Mouse (Mus musculus) retina, postnatal 1 day (tissue): ENCODE results near the gene Tmem80.

Experiments used
- DNase-seq: peaks from one replicate; pipeline ENCODE4 v3.0.0-alpha.2; 2012

Gene Tmem80

GRCm38 (mm10) chr7:141326546-141327446 is 743 bp upstream of the Tmem80 start:
- no peak for DNase-seq

DNA sequence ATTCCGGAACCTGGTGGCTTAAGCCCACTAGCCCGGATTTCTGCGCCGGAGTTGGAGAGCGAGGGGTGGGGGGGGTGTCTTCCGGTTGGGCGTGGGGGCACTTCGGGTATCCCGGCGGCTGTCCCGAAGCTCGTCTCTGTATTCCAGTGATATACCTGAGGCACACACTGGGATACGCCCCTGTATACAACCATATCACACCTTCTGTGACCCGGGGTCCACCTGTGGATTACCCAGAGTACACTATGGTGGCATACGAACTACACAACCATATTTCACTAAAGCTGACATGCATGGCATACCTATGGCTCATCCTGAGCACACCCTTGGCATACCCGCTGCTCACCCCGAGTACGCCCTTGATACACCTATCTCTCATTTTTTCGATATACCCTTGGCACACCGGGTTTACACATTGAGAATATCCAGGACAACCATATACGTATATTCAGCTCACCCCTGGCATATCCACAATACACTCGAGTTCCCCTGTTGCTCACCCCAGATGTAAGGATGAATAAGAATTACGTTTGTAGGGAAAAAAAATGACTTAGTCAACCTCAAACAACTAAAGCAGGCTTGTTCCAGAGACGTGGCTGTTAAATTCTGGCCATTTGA is 943 bp downstream of the Tmem80 start:
- DNase-seq: no peak

DNA sequence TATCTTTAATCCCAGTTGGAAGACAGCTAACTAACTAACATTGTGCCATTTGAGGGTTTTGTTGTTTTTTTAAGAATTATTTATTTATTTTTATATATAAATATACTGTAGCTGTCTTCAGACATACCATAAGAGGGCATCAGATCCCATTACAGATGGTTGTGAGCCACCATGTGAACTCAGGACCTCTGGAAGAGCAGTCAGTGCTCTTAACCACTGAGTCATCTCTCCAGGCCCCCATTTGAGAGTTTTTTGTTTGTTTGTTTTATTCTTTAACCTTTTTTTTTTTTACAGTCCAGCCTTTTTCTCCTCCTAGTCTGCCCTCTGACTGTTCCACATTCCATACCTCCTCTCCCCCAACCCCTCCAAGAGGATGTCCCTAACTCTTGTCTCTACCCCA is 3.2 kb downstream of the Tmem80 start:
- no peak for DNase-seq

- DNase-seq: no peak
Measured at GRCm38 (mm10) chr7:141331990-141332389, 4.5 kb downstream of the Tmem80 start.

- no peak for DNase-seq
Measured at GRCm38 (mm10) chr7:141335044-141335579, 7.6 kb downstream of the Tmem80 start.

DNA sequence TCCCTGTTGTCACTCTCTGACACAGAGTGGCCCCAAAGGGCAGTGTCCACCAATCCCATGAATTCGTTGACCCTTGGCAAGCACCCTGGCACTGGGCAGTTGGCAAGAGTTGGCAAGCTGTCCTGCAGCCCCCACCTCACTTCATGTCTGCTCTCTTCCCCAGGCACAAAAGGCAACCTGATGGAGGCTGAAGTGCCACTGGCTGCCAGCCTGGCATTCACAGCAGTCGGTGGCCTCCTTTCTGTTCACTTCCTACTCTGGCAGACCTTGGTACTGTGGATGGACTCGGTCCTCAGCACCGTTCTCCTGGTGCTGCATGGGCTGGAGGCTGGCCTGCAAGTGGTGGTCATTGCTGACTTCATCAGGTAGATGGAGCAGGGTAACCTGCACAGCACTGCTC is 8.1 kb downstream of the Tmem80 start:
- no peak for DNase-seq

- no peak for DNase-seq
Measured at GRCm38 (mm10) chr7:141336296-141336695, 8.8 kb downstream of the Tmem80 start.

GRCm38 (mm10) chr7:141337716-141338416 is 10.3 kb downstream of the Tmem80 start:
- no peak for DNase-seq

DNA sequence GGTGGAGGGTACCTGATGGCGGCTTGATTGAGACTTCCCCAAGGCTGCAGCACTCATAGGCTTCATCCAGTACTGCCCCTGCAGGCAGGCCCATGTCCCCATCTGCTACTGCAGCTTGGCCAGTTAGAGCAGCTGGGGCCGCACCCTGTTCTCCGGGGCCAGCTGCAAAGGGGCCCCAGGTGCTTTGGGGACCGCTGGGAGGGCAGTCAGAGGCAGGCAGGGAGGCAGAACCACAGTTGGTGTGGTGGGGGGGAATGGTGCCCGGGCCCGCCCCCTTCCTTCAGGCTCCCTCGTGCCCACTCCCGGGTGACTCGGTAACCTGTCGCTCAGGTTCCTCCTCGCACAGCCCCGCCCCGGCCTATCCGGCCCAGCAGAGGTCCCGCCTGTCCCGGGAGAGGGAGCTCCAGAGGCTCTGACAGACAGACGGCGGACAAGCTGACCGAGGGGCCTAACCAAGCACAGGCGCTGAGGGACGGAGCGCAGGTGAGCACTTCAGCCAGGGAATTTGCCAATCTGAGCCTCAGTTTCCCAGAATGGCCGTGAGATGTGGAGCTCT is 11.1 kb downstream of the Tmem80 start, which contains the start of gene Eps8l2:
Gene Eps8l2 (plus strand): TSS at position 305 of the 556 bp plus-strand sequence.
- DNase-seq: peak; percentile 27

GRCm38 (mm10) chr7:141339215-141339920 is 11.8 kb downstream of the Tmem80 start:
- DNase-seq: no peak

DNA sequence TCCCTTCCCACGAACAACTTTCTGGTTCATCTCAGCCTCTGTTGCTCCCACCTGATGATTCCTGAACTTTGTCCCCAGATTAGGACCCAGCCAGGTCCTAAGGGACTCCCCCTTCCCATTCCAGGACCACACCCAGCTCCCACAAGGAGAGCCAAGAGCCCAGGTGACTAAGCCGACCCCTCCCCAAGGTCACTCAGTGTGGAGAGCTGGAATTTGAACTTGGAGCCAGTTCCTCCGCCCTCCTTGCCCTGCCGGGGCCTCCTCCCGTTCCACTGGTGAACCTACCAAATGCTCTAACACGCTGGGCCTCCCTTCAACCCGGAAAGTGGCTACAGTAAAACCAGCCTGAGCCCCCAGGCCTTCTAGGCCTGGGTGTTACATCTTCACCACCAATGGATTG is 12.5 kb downstream of the Tmem80 start:
- DNase-seq: no peak

DNA sequence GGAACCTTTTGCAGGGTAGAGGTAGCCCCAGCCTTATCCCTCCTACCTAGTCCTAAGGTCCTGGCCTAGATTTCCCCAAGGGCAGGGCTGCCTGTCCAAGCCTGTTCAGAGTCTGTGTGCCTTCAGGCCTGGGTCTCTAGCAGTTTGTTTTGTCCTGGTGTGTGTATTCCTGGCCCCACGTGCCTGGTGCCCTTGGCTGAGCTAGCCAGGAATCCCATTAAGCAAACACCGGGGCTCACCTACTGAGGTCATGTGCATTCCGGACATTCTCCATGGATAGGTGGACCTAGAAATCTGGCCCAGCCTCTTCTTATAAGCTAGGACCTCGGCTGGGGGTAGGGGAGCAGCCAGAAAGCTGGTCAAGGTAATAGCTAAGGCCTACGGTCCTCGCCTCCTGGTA is 12.9 kb downstream of the Tmem80 start:
- no peak for DNase-seq

DNA sequence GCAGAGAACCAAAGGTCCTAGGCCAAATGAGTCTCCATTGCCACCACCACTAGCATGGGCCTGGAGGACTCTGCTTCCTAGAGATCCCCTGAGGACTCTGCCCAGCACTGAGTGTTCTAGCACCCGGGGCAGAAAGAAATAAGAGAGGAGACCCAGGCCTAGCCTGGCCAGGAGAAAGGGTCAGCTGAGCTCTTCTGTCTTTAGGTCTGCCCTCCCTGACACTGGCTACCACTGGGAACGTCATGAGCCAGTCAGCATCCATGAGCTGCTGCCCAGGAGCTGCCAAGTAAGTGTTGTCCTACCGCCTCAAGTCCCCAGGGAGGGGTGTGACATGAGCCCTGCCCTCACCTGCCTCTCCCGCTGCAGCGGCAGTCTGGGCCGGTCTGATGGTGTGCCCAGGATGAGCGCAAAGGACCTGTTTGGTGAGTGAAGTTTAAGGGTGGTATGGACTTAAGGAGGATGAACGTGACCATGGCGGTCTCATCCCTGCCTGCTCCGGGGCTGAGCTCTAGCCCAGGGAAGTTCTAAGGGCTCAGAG is 14.2 kb downstream of the Tmem80 start:
- DNase-seq: no peak

DNA sequence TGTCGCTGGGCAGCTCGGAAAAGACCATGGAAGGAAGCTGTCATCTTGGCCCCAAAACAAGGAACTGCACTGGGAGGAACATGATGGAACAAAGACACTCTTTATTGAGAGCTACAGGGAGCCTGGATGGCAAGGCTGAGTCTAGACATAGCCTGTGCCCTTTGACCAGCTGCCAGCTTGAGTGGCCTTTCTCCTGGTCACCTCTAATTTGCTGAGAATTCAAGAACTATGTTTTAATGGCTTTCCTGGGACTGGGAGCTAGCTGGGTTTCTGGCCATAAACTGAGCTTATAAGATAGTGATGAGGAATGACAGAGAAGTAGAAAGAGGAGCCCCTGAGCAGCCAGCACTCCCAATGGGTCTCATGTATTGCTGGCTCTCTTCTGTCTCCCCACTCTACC is 15.7 kb downstream of the Tmem80 start:
- no peak for DNase-seq

- no peak for DNase-seq
Measured at GRCm38 (mm10) chr7:141343696-141344095, 16.2 kb downstream of the Tmem80 start.

DNA sequence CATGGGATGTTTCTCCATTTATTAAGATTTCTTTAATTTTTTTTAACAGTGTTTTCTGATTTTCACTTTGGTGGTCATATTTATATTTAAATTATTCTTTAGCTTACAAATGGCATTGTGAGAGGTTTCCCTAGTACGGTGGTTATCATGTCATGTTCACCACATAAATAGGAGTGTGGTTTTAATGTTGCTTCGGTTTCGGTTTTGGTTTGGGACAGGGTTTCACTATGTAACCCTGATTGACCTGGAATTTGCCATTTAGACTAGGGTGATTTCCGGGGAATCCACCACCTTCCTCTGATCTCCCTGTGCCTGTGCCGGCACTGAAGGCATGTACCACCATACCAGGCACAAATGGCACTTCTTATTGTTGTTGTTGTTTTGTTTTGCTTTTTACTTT is 17.2 kb downstream of the Tmem80 start:
- DNase-seq: no peak

GRCm38 (mm10) chr7:141351061-141351460 is 23.5 kb downstream of the Tmem80 start:
- DNase-seq: no peak

GRCm38 (mm10) chr7:141355051-141355450 is 27.5 kb downstream of the Tmem80 start:
- DNase-seq: peak; percentile 23

GRCm38 (mm10) chr7:141355626-141356326 is 28.2 kb downstream of the Tmem80 start:
- peak; percentile 58 for DNase-seq

DNA sequence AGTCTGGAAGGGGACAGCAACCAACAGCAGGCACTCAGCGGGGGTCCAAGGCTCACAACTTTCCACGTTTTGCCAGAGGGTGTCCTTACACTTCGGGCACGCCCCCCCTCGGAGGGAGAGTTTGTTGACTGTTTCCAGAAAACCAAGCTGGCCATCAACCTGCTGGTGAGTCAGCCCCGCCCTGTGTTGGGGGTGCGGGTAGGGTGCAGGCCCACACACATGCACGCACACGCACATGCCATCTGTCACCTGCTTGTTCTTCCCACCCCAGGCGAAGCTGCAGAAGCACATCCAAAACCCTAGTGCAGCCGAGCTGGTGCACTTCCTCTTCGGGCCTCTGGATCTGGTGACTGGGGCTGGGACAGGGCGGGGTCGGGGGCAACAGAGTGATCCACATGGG is 29.4 kb downstream of the Tmem80 start:
- DNase-seq: no peak

- DNase-seq: peak; percentile 20
Measured at GRCm38 (mm10) chr7:141361510-141361909, 34.0 kb downstream of the Tmem80 start.
